Comparison of ENCODE assay signal across 9 mouse cellular contexts in the genomic region with DNA sequence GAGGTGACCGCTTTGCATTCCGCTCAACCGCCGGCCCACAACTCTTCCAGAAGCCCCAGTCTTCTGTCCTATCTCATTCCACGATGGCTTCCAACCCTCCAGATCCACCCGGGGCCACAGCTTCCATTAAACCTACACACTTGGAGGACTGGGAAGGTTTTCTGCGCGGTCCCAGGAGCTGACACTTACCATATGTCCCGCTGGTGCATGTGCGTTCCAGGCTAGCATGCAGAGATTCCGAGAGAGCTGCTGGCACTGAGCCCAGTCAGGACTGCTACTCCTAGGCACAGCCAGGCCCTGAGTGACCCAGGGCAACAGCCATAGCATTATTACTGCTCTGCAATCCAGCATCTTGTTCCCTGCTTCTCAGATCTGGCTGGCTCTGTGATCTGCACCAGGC. TPM values are rescaled to one million over a fixed set of nuclear protein-coding genes. Genes with fewer than 3 reads are reported as not detected.
A peak's percentile ranks its signal among the peaks of the same experiment; 100 is the strongest.
DNase-seq lines count a peak whose midpoint lies in the region; ATAC-seq and TF ChIP-seq lines count a peak whose summit lies in the region.
"Had no signal": no experiment of that assay in that cellular context is flagged by ENCODE, and none has a peak within 500 bp of the region (broad histone marks: within the 10 kb centered on the region; RNA-seq: fewer than 3 reads in every experiment).

No protein-coding gene starts in this region.

- H3K27ac ChIP-seq in lung, embryonic 16.5 days (ENCODE audit: low read length): no peak overlapping the region
- H3K27ac ChIP-seq in heart, postnatal 0 days (ENCODE audit: low read depth): peak overlapping the region; percentile 79
- no peak overlapping the region for H3K27ac ChIP-seq in stomach, embryonic 16.5 days (ENCODE audit: low read length)

- H3K27me3 ChIP-seq in lung, embryonic 16.5 days (ENCODE audit: control insufficient read depth, insufficient read depth, low read depth, low read length): no peaks in the 10 kb centered on the region
- H3K27me3 ChIP-seq in heart, postnatal 0 days (ENCODE audit: control insufficient read depth, insufficient read depth, low read length): no peaks in the 10 kb centered on the region
- no peaks in the 10 kb centered on the region for H3K27me3 ChIP-seq in stomach, embryonic 16.5 days (ENCODE audit: control insufficient read depth, insufficient read depth, low read length)

- 57% methylated on average over 11 of the region's 11 CpGs for WGBS in lung, embryonic 16.5 days
- WGBS in heart, postnatal 0 days: 29% methylated on average over 11 of the region's 11 CpGs
- 60% methylated on average over 11 of the region's 11 CpGs for WGBS in stomach, embryonic 16.5 days

- no peaks in the 10 kb centered on the region for H3K9me3 ChIP-seq in lung, embryonic 16.5 days (ENCODE audit: control insufficient read depth, low read length)
- no peaks in the 10 kb centered on the region for H3K9me3 ChIP-seq in heart, postnatal 0 days (replicated peaks; ENCODE audit: control insufficient read depth, low read length)
- no peaks in the 10 kb centered on the region for H3K9me3 ChIP-seq in stomach, embryonic 16.5 days (replicated peaks; ENCODE audit: control insufficient read depth, low read length)

- 0 out of 2 replicates have a peak overlapping the region, but pooled peaks have one; percentile 25 for H3K9ac ChIP-seq in lung, embryonic 16.5 days (ENCODE audit: low read length)
- H3K9ac ChIP-seq in heart, postnatal 0 days (replicated peaks; ENCODE audit: low read depth, low read length): peak overlapping the region; percentile 21
- H3K9ac ChIP-seq in stomach, embryonic 16.5 days (ENCODE audit: low read length): no peak overlapping the region

- peaks cover 13% of the 10 kb centered on the region for H3K4me1 ChIP-seq in lung, embryonic 16.5 days (replicated peaks; ENCODE audit: control insufficient read depth, insufficient read depth, low read length)
- peaks cover 24% of the 10 kb centered on the region for H3K4me1 ChIP-seq in heart, postnatal 0 days (ENCODE audit: control insufficient read depth, insufficient read depth)
- H3K4me1 ChIP-seq in stomach, embryonic 16.5 days (ENCODE audit: control insufficient read depth, insufficient read depth, low read length): 0 out of 2 replicates have a peak, but pooled peaks cover 5% of the 10 kb centered on the region

- peak; percentile 63 for DNase-seq in adrenal gland, postnatal 10 days
- DNase-seq in adrenal gland, adult 18-20 months (ENCODE audit: low spot score in 2 of 2): no peak
- DNase-seq in lung, adult 18-20 months: no peak
- DNase-seq in heart, postnatal 0 days (ENCODE audit: low spot score): peak; percentile 85
- no peak for DNase-seq in c-Kit-positive CD71-positive TER-119-positive erythroid progenitor cells, embryonic 14.5 days (ENCODE audit: low spot score)
- no peak for DNase-seq in ovary, postnatal 10 days (ENCODE audit: low spot score)
- DNase-seq: gastrocnemius, postnatal 10 days had no signal

- TF ChIP-seq EP300 in heart, postnatal 0 days (IDR thresholded peaks at IDR 0.05; ENCODE audit: low read depth): no peak

- TF ChIP-seq CTCF in heart, postnatal 0 days (IDR thresholded peaks at IDR 0.05; ENCODE audit: low read depth): no peak

- peak; percentile 86 for ATAC-seq in lung, embryonic 16.5 days (ENCODE audit: low read depth)
- peak; percentile 92 for ATAC-seq in heart, postnatal 0 days (ENCODE audit: insufficient read depth, low read depth)
- peak; percentile 67; the same call in 1 of the 2 replicates for ATAC-seq in stomach, embryonic 16.5 days (ENCODE audit: insufficient read depth, low FRiP score)

- H3K4me2 ChIP-seq in lung, embryonic 16.5 days (ENCODE audit: low read depth, low read length): no peak overlapping the region
- peak overlapping the region; percentile 33 for H3K4me2 ChIP-seq in heart, postnatal 0 days (ENCODE audit: low read depth, low read length)
- H3K4me2 ChIP-seq in stomach, embryonic 16.5 days (ENCODE audit: low read depth, low read length): no peak overlapping the region

- no peaks in the 10 kb centered on the region for H3K36me3 ChIP-seq in lung, embryonic 16.5 days (ENCODE audit: control insufficient read depth, insufficient read depth, low read length)
- peaks cover 8% of the 10 kb centered on the region; the same call in 1 of the 2 replicates for H3K36me3 ChIP-seq in heart, postnatal 0 days (replicated peaks; ENCODE audit: control insufficient read depth, insufficient read depth, low read length)
- no peaks in the 10 kb centered on the region for H3K36me3 ChIP-seq in stomach, embryonic 16.5 days (ENCODE audit: control insufficient read depth, insufficient read depth, low read length)

- no peak overlapping the region for H3K4me3 ChIP-seq in lung, embryonic 16.5 days (ENCODE audit: low read length)
- peak overlapping the region; percentile 14 for H3K4me3 ChIP-seq in heart, postnatal 0 days (ENCODE audit: low read depth, low read length)
- no peak overlapping the region for H3K4me3 ChIP-seq in stomach, embryonic 16.5 days (replicated peaks; ENCODE audit: low read length)

RNA-seq across cellular contexts. Expression of a gene that starts 0.9 kb away (rescaled TPM):
- under 1 TPM in 1 of 2 experiments, not detected in 1; 0.27 TPM for total RNA-seq in adrenal gland, postnatal 10 days (2021)
- not detected for total RNA-seq in adrenal gland, adult 18-20 months (2021)
- 0.34 and 0.38 TPM in 2 replicates for polyA plus RNA-seq in lung, embryonic 16.5 days (2015; fragmentation: Nextera tagmentation; extraction: Ambion mirVana)
- 6.6 and 6.8 TPM in 2 replicates for total RNA-seq in heart, postnatal 0 days (2014; rRNA removed; ENCODE audit: low replicate concordance)
- polyA plus RNA-seq in heart, postnatal 0 days (2015; fragmentation: Nextera tagmentation; extraction: Ambion mirVana): 4.7 and 5.2 TPM in 2 replicates
- polyA plus RNA-seq in stomach, embryonic 16.5 days (2015; fragmentation: Nextera tagmentation; extraction: Ambion mirVana): 0.55 and 0.57 TPM in 2 replicates
- total RNA-seq: gastrocnemius, postnatal 10 days had no signal

RNA-seq across cellular contexts. Expression of a gene that starts 5.5 kb away (rescaled TPM):
- total RNA-seq in adrenal gland, postnatal 10 days (2021): 10 to 100 TPM; 24.0 to 32.8 TPM
- total RNA-seq in adrenal gland, adult 18-20 months (2021): 10 to 100 TPM; 14.5 to 19.1 TPM
- polyA plus RNA-seq in lung, embryonic 16.5 days (2015; fragmentation: Nextera tagmentation; extraction: Ambion mirVana): 38.7 and 39.8 TPM in 2 replicates
- 19.6 and 24.1 TPM in 2 replicates for total RNA-seq in heart, postnatal 0 days (2014; rRNA removed; ENCODE audit: low replicate concordance)
- polyA plus RNA-seq in heart, postnatal 0 days (2015; fragmentation: Nextera tagmentation; extraction: Ambion mirVana): 12.5 and 13.4 TPM in 2 replicates
- 29.0 and 30.4 TPM in 2 replicates for polyA plus RNA-seq in stomach, embryonic 16.5 days (2015; fragmentation: Nextera tagmentation; extraction: Ambion mirVana)

RNA-seq across cellular contexts. Expression of a gene that starts 24.6 kb away (rescaled TPM):
- 100 to 1,000 TPM; 149 to 165 TPM for total RNA-seq in adrenal gland, postnatal 10 days (2021)
- total RNA-seq in adrenal gland, adult 18-20 months (2021): 100 to 1,000 TPM; 147 to 165 TPM
- polyA plus RNA-seq in lung, embryonic 16.5 days (2015; fragmentation: Nextera tagmentation; extraction: Ambion mirVana): 326 and 347 TPM in 2 replicates
- 24.7 and 49.9 TPM in 2 replicates for total RNA-seq in heart, postnatal 0 days (2014; rRNA removed; ENCODE audit: low replicate concordance)
- polyA plus RNA-seq in heart, postnatal 0 days (2015; fragmentation: Nextera tagmentation; extraction: Ambion mirVana): 170 and 190 TPM in 2 replicates
- polyA plus RNA-seq in stomach, embryonic 16.5 days (2015; fragmentation: Nextera tagmentation; extraction: Ambion mirVana): 310 and 315 TPM in 2 replicates

RNA-seq across cellular contexts. Expression of a gene that starts 27.3 kb away (rescaled TPM):
- 10 to 100 TPM; 17.4 to 27.5 TPM for total RNA-seq in adrenal gland, postnatal 10 days (2021)
- 10 to 100 TPM; 25.8 to 33.0 TPM for total RNA-seq in adrenal gland, adult 18-20 months (2021)
- polyA plus RNA-seq in lung, embryonic 16.5 days (2015; fragmentation: Nextera tagmentation; extraction: Ambion mirVana): 12.3 and 13.1 TPM in 2 replicates
- total RNA-seq in heart, postnatal 0 days (2014; rRNA removed; ENCODE audit: low replicate concordance): 8.2 and 10.0 TPM in 2 replicates
- 6.0 and 6.2 TPM in 2 replicates for polyA plus RNA-seq in heart, postnatal 0 days (2015; fragmentation: Nextera tagmentation; extraction: Ambion mirVana)
- 14.1 and 16.1 TPM in 2 replicates for polyA plus RNA-seq in stomach, embryonic 16.5 days (2015; fragmentation: Nextera tagmentation; extraction: Ambion mirVana)

RNA-seq across cellular contexts. Expression of a gene that starts 29.2 kb away (rescaled TPM):
- total RNA-seq in adrenal gland, postnatal 10 days (2021): 100 to 1,000 TPM in 1 of 2 experiments, 10 to 100 TPM in 1; 78.0 to 183 TPM
- total RNA-seq in adrenal gland, adult 18-20 months (2021): 10 to 100 TPM in 1 of 2 experiments, under 1 TPM in 1; 0.64 to 10.7 TPM
- 0.43 and 2.6 TPM in 2 replicates for polyA plus RNA-seq in lung, embryonic 16.5 days (2015; fragmentation: Nextera tagmentation; extraction: Ambion mirVana)
- not detected in 2 replicates for total RNA-seq in heart, postnatal 0 days (2014; rRNA removed; ENCODE audit: low replicate concordance)
- polyA plus RNA-seq in heart, postnatal 0 days (2015; fragmentation: Nextera tagmentation; extraction: Ambion mirVana): not detected in 2 replicates
- polyA plus RNA-seq in stomach, embryonic 16.5 days (2015; fragmentation: Nextera tagmentation; extraction: Ambion mirVana): 5.7 and 7.3 TPM in 2 replicates

Comparison
In these comparisons a context has a peak if more than half of its experiments do, and no peak if none do; other contexts are left out.
1. DNase-seq: peak in adrenal gland, postnatal 10 days (single experiment) and heart, postnatal 0 days (single experiment); none in adrenal gland, adult 18-20 months (0 of 2), lung, adult 18-20 months (0 of 2), c-Kit-positive CD71-positive TER-119-positive erythroid progenitor cells, embryonic 14.5 days (single experiment) and ovary, postnatal 10 days (single experiment).
2. Peak in every context shown above with its lines, with median percentiles within 50 percentile points of each other: ATAC-seq.